Mouse (Mus musculus) liver, adult 2 months (tissue): ENCODE data around the gene Pdgfb. TPM values are rescaled to one million over a fixed set of nuclear protein-coding genes. Genes with fewer than 3 reads are reported as not detected.
A peak's percentile ranks its signal among the peaks of the same experiment; 100 is the strongest.

Source experiments
- DNase-seq: peaks from one replicate; pipeline ENCODE4 v3.0.0-alpha.2; 2011; ENCODE audit warnings: low read depth, low spot score; ENCODE audit errors: extremely low read depth
- H3K27ac ChIP-seq: fragments of 200-500 bp; replicated peaks from 2 replicates; pipeline ENCODE4 v1.5.1; 2012; ENCODE audit warnings: low read depth, mild to moderate bottlenecking, control low read depth, inconsistent platforms, low read length; ENCODE audit not compliant: insufficient read depth
- H3K27me3 ChIP-seq: fragments of 200-500 bp; 2 replicates; pipeline ENCODE4 v1.6.1; 2012; ENCODE audit warnings: mild to moderate bottlenecking, moderate library complexity, low read length, inconsistent platforms; ENCODE audit not compliant: control insufficient read depth, insufficient read depth
- H3K36me3 ChIP-seq: fragments of 200-500 bp; 2 replicates; pipeline ENCODE4 v1.6.1; 2012; ENCODE audit warnings: low read length, inconsistent platforms; ENCODE audit not compliant: control insufficient read depth, insufficient read depth
- H3K4me1 ChIP-seq: fragments of 200-500 bp; 2 replicates; pipeline ENCODE4 v1.6.1; 2011; ENCODE audit warnings: low read length; ENCODE audit not compliant: control insufficient read depth, insufficient read depth
- H3K4me3 ChIP-seq: fragments of 200-500 bp; 2 replicates; pipeline ENCODE4 v1.5.1; 2011; ENCODE audit warnings: low read depth, mild to moderate bottlenecking, control low read depth, low read length, moderate library complexity; ENCODE audit not compliant: insufficient read depth
- H3K79me2 ChIP-seq: fragments of 200-500 bp; 2 replicates; pipeline ENCODE4 v1.6.1; 2012; ENCODE audit warnings: inconsistent platforms, mild to moderate bottlenecking, low read length, moderate library complexity; ENCODE audit not compliant: control insufficient read depth, insufficient read depth
- H3K9ac ChIP-seq: fragments of 200-500 bp; 2 replicates; pipeline ENCODE4 v1.6.1; 2012; ENCODE audit warnings: low read depth, mild to moderate bottlenecking, control low read depth, inconsistent platforms, low read length
- CTCF ChIP-seq: fragments of 200-500 bp; IDR thresholded peaks from 2 replicates; pipeline ENCODE4 v1.5.1; 2011; ENCODE audit warnings: low read depth, low read length, control low read depth
- POLR2A ChIP-seq: fragments of 200-500 bp; IDR thresholded peaks from 2 replicates; pipeline ENCODE4 v1.6.1; 2011; ENCODE audit warnings: low read length, control low read depth; ENCODE audit not compliant: insufficient read depth; ENCODE audit errors: extremely low read depth
- WGBS: fragments of 180-500 bp; shearing (Covaris S2); methylation state at CpG from one replicate; pipeline ENCODE4 v1.1.7; 2018; 5-methylcytosine and 5-hydroxymethylcytosine counted together
- polyA plus RNA-seq: library from polyadenylated mRNA; depleted of rRNA; stranded (reverse); fragments of >200 nt; gene quantifications from 2 replicates; pipeline ENCODE4 v1.2.3, GENCODE M21; 2012
- total RNA-seq: library from RNA; depleted of rRNA; stranded (reverse); fragments of >200 nt; gene quantifications from 2 replicates; pipeline ENCODE4 v1.2.3, GENCODE M21; 2014

Pdgfb gene
- total and polyA plus RNA-seq, 2 experiments = 0.65 to 1.2 TPM

- no peak for TF ChIP-seq POLR2A
- no peak for TF ChIP-seq CTCF
- H3K9ac ChIP-seq = no peak overlapping the region
- H3K36me3 ChIP-seq = no peaks in the 10 kb centered on the region
- DNase-seq = peak; percentile 21
- H3K4me1 ChIP-seq = no peaks in the 10 kb centered on the region
- H3K4me3 ChIP-seq = no peak overlapping the region; the same call in 1 of the 2 replicates
- 74% methylated on average over 4 of the region's 4 CpGs for WGBS
- H3K27me3 ChIP-seq = no peaks in the 10 kb centered on the region
- H3K79me2 ChIP-seq = no peaks in the 10 kb centered on the region
- H3K27ac ChIP-seq = peak overlapping the region; percentile 37
Observed at GRCm38 (mm10) chr15:80042152-80042551, 27.4 kb upstream of the Pdgfb start.

- H3K36me3 ChIP-seq = no peaks in the 10 kb centered on the region
- TF ChIP-seq CTCF = no peak
- no peak for TF ChIP-seq POLR2A
- no peak overlapping the region for H3K27ac ChIP-seq
- H3K27me3 ChIP-seq = no peaks in the 10 kb centered on the region
- 96% methylated on average over 2 of the region's 2 CpGs for whole genome bisulfite sequencing
- H3K4me1 ChIP-seq = no peaks in the 10 kb centered on the region
- H3K79me2 ChIP-seq = no peaks in the 10 kb centered on the region
- H3K9ac ChIP-seq = no peak overlapping the region
- no peak overlapping the region for H3K4me3 ChIP-seq
- no peak for DNase-seq
Observed at GRCm38 (mm10) chr15:80038110-80038391, 23.3 kb upstream of the Pdgfb start.

- DNase-seq = no peak
- Histone ChIP-seq H3K4me1 (no peaks in the 10 kb centered on the region), H3K27ac (no peak overlapping the region), H3K27me3 (no peaks in the 10 kb centered on the region), H3K36me3 (no peaks in the 10 kb centered on the region), H3K9ac (no peak overlapping the region), H3K79me2 (no peaks in the 10 kb centered on the region), H3K4me3 (no peak overlapping the region)
- no peak for TF ChIP-seq CTCF
- TF ChIP-seq POLR2A = no peak
- WGBS = 84% methylated on average over 11 of the region's 11 CpGs
Observed at GRCm38 (mm10) chr15:80037255-80038109, 22.7 kb upstream of the Pdgfb start.

GRCm38 (mm10) chr15:80035341-80035885 is 20.6 kb upstream of the Pdgfb start:
- no peak for TF ChIP-seq CTCF
- TF ChIP-seq POLR2A = no peak
- 86% methylated on average over 6 of the region's 6 CpGs for WGBS
- no peak overlapping the region for H3K9ac ChIP-seq
- DNase-seq = no peak
- H3K79me2 ChIP-seq = no peaks in the 10 kb centered on the region
- no peaks in the 10 kb centered on the region for H3K36me3 ChIP-seq
- H3K27ac ChIP-seq = no peak overlapping the region
- no peaks in the 10 kb centered on the region for H3K27me3 ChIP-seq
- H3K4me3 ChIP-seq = no peak overlapping the region
- no peaks in the 10 kb centered on the region for H3K4me1 ChIP-seq

- no peak for TF ChIP-seq CTCF
- TF ChIP-seq POLR2A = no peak
- no peak overlapping the region for H3K27ac ChIP-seq
- no peaks in the 10 kb centered on the region for H3K27me3 ChIP-seq
- no peak overlapping the region for H3K9ac ChIP-seq
- no peaks in the 10 kb centered on the region for H3K4me1 ChIP-seq
- H3K79me2 ChIP-seq = no peaks in the 10 kb centered on the region
- H3K4me3 ChIP-seq = no peak overlapping the region
- peak; percentile 37 for DNase-seq
- no peaks in the 10 kb centered on the region for H3K36me3 ChIP-seq
Observed at GRCm38 (mm10) chr15:80034913-80035312, 20.1 kb upstream of the Pdgfb start.

- no peaks in the 10 kb centered on the region for H3K27me3 ChIP-seq
- no peaks in the 10 kb centered on the region for H3K79me2 ChIP-seq
- no peak overlapping the region for H3K4me3 ChIP-seq
- no peak overlapping the region for H3K9ac ChIP-seq
- TF ChIP-seq POLR2A (no peak), CTCF (no peak)
- WGBS = 79% methylated on average over 7 of the region's 7 CpGs
- H3K36me3 ChIP-seq = no peaks in the 10 kb centered on the region
- DNase-seq = no peak
- no peaks in the 10 kb centered on the region for H3K4me1 ChIP-seq
- no peak overlapping the region for H3K27ac ChIP-seq
Observed at GRCm38 (mm10) chr15:80034366-80034765, 19.6 kb upstream of the Pdgfb start.
